Mouse (Mus musculus): ENCODE measurements around the gene Gm4922.

DNA sequence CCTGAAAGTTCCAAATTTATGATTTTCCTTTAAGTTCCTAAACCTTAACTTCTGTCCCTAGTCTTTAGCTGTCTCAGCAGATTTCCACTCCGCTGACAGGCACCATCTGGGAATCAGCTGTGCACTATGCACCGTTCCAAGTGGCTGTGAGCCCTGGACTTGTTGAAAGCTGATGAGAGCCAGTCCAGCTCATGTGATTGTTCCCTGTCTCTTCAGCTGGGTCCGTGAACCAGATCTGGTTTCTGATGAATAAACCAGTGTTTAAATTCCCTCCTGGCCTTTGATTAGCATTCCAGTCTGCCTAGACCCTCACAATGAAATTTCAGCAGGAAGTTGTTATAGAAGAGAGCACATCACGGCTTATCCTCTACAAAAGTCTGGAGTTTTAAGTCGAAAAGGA lies 30.0 kb upstream of the Gm4922 start:
- TF ChIP-seq POLR2A (IDR thresholded peaks at IDR 0.05; ENCODE audit: low read depth, low read length) (no peak), CTCF (IDR thresholded peaks at IDR 0.05; ENCODE audit: extremely low read depth, insufficient read depth, insufficient read length, insufficient replicate concordance) (no peak)
